Mouse (Mus musculus) liver, embryonic 14.5 days (tissue): ENCODE data around the gene Pabpn1l. TPM values are rescaled to one million over a fixed set of nuclear protein-coding genes. Genes with fewer than 3 reads are reported as not detected.
A peak's percentile ranks its signal among the peaks of the same experiment; 100 is the strongest.

ENCODE experiments used
- ATAC-seq: fragments of 200-750 bp; cut with Nextera tagmentation; 2 replicates; pipeline ENCODE4 v1.8.0; 2017; ENCODE audit warnings: moderate number of reproducible peaks, mild to moderate bottlenecking, moderate library complexity; ENCODE audit not compliant: insufficient read depth
- DNase-seq, 3 experiments: peaks; one replicate each; pipeline ENCODE4 v3.0.0-alpha.2; 2012 to 2013; ENCODE audit warnings: low read depth in 3 of 3, low spot score in 3 of 3
- H3K27ac ChIP-seq: fragments of 300-500 bp; sonication (generic); 2 replicates; pipeline ENCODE4 v1.5.1; 2014; ENCODE audit warnings: moderate library complexity, mild to moderate bottlenecking, control low read depth, inconsistent platforms
- H3K27me3 ChIP-seq: fragments of 300-500 bp; sonication (generic); 2 replicates; pipeline ENCODE4 v1.6.1; 2014; ENCODE audit warnings: mild to moderate bottlenecking, low read length, moderate library complexity; ENCODE audit not compliant: control insufficient read depth, insufficient read depth
- H3K36me3 ChIP-seq: fragments of 300-500 bp; sonication (generic); replicated peaks from 2 replicates; pipeline ENCODE4 v1.6.1; 2014; ENCODE audit warnings: low read depth; ENCODE audit not compliant: control insufficient read depth, insufficient read depth
- H3K4me1 ChIP-seq, 2 experiments: fragments of 200-500 bp in 1 of 2; fragments of 300-500 bp in 1 of 2; sonication (generic) in 1 of 2; replicated peaks; 2 replicates each; pipeline ENCODE4 v1.6.1; 2012 to 2014; ENCODE audit warnings: antibody characterized with exemption in 1 of 2, inconsistent platforms in 1 of 2, low read length in 1 of 2; ENCODE audit not compliant: control insufficient read depth in 2 of 2, insufficient read depth in 2 of 2
- H3K4me2 ChIP-seq: fragments of 300-500 bp; sonication (generic); 2 replicates; pipeline ENCODE4 v1.6.1; 2014; ENCODE audit warnings: low read depth, mild to moderate bottlenecking, control low read depth, moderate library complexity
- H3K4me3 ChIP-seq, 2 experiments: fragments of 200-500 bp in 1 of 2; fragments of 300-500 bp in 1 of 2; sonication (generic) in 1 of 2; 2 replicates each; pipeline ENCODE4 v1.5.1; 2012 to 2014; ENCODE audit warnings: low read depth in 2 of 2, low read length in 2 of 2, mild to moderate bottlenecking in 2 of 2, control low read depth in 1 of 2, inconsistent platforms in 1 of 2, moderate library complexity in 1 of 2; ENCODE audit not compliant: insufficient read depth in 1 of 2
- H3K9ac ChIP-seq: fragments of 300-500 bp; sonication (generic); replicated peaks from 2 replicates; pipeline ENCODE4 v1.6.1; 2014; ENCODE audit warnings: mild to moderate bottlenecking, control low read depth, moderate library complexity
- H3K9me3 ChIP-seq: fragments of 300-500 bp; sonication (generic); 2 replicates; pipeline ENCODE4 v1.6.1; 2016; ENCODE audit warnings: low read length, mixed read lengths; ENCODE audit not compliant: control insufficient read depth
- CTCF ChIP-seq: IDR thresholded peaks from 2 replicates; pipeline ENCODE4 v1.5.1; 2016; ENCODE audit warnings: antibody characterized with exemption, low read depth, control low read depth
- EP300 ChIP-seq: IDR thresholded peaks from 2 replicates; pipeline ENCODE4 v1.6.1; 2016; ENCODE audit warnings: antibody characterized with exemption, low read depth
- WGBS: fragments of 180-500 bp; shearing (Covaris S2); extraction: QIAGEN DNeasy Blood & Tissue Kit; methylation state at CpG from one replicate; pipeline ENCODE4 v1.1.7; 2014; ENCODE audit not compliant: insufficient replicate concordance; 5-methylcytosine and 5-hydroxymethylcytosine counted together
- polyA plus RNA-seq, 2 experiments: library from polyadenylated mRNA; depleted of rRNA in 1 of 2; stranded (reverse) in 1 of 2; unstranded in 1 of 2; fragments of >200 nt; fragmentation: Nextera tagmentation in 1 of 2; extraction: Ambion mirVana in 1 of 2; gene quantifications; 2 replicates each; pipeline versions ENCODE4 v1.2.1 to v1.2.3; 2012 to 2014

Gene Pabpn1l
- polyA plus RNA-seq, 2 experiments, result not detected

- H3K4me1 ChIP-seq, result peaks cover 20 to 26% of the 10 kb centered on the region in 2 experiments
- no peak overlapping the region for H3K4me3 ChIP-seq
- H3K27ac ChIP-seq, result no peak overlapping the region
- H3K9ac ChIP-seq, result no peak overlapping the region
- no peaks in the 10 kb centered on the region for H3K9me3 ChIP-seq
- H3K36me3 ChIP-seq, result no peaks in the 10 kb centered on the region
- TF ChIP-seq CTCF (no peak), EP300 (no peak)
- 71% methylated on average over 5 of the region's 5 CpGs for whole genome bisulfite sequencing
- ATAC-seq (no peak), DNase-seq (no peak)
- H3K27me3 ChIP-seq, result no peaks in the 10 kb centered on the region
- H3K4me2 ChIP-seq, result no peak overlapping the region
Measured at GRCm38 (mm10) chr8:122663670-122664069, 41.1 kb upstream of the Pabpn1l start.

- Histone ChIP-seq H3K4me1 (peaks cover 20 to 26% of the 10 kb centered on the region in 2 experiments), H3K36me3 (no peaks in the 10 kb centered on the region), H3K27me3 (no peaks in the 10 kb centered on the region), H3K4me2 (no peak overlapping the region), H3K9ac (no peak overlapping the region), H3K9me3 (no peaks in the 10 kb centered on the region), H3K27ac (no peak overlapping the region), H3K4me3 (no peak overlapping the region)
- 60% methylated on average over 3 of the region's 3 CpGs for WGBS
- ATAC-seq (no peak), DNase-seq (no peak)
- no peak for TF ChIP-seq CTCF
- TF ChIP-seq EP300, result no peak
Measured at GRCm38 (mm10) chr8:122663106-122663505, 40.6 kb upstream of the Pabpn1l start.

- TF ChIP-seq EP300 (no peak), CTCF (no peak)
- no peaks in the 10 kb centered on the region for H3K27me3 ChIP-seq
- H3K27ac ChIP-seq, result no peak overlapping the region
- ATAC-seq, result no peak
- H3K9ac ChIP-seq, result no peak overlapping the region
- H3K4me2 ChIP-seq, result no peak overlapping the region
- 78% methylated on average over 2 of the region's 2 CpGs for WGBS
- DNase-seq, result no peak
- H3K4me1 ChIP-seq, result peaks cover 13 to 16% of the 10 kb centered on the region in 2 experiments
- no peaks in the 10 kb centered on the region for H3K36me3 ChIP-seq
- H3K4me3 ChIP-seq, result no peak overlapping the region
- H3K9me3 ChIP-seq, result no peaks in the 10 kb centered on the region
Measured at GRCm38 (mm10) chr8:122661894-122662293, 39.4 kb upstream of the Pabpn1l start.

- no peak overlapping the region for H3K9ac ChIP-seq
- ATAC-seq (no peak), DNase-seq (no peak)
- H3K4me1 ChIP-seq, result peaks cover 5 to 9% of the 10 kb centered on the region in 2 experiments
- H3K36me3 ChIP-seq, result no peaks in the 10 kb centered on the region
- H3K27ac ChIP-seq, result no peak overlapping the region
- 75% methylated on average over 7 of the region's 7 CpGs for WGBS
- H3K4me3 ChIP-seq, result no peak overlapping the region
- no peaks in the 10 kb centered on the region for H3K9me3 ChIP-seq
- H3K27me3 ChIP-seq, result no peaks in the 10 kb centered on the region
- TF ChIP-seq CTCF (no peak), EP300 (no peak)
- H3K4me2 ChIP-seq, result no peak overlapping the region
Measured at GRCm38 (mm10) chr8:122661138-122661537, 38.6 kb upstream of the Pabpn1l start.

GRCm38 (mm10) chr8:122660022-122660421 lies 37.5 kb upstream of the Pabpn1l start:
- ATAC-seq (no peak), DNase-seq (no peak)
- 39% methylated on average over 2 of the region's 2 CpGs for WGBS
- no peak overlapping the region for H3K4me2 ChIP-seq
- no peaks in the 10 kb centered on the region for H3K36me3 ChIP-seq
- no peak overlapping the region for H3K4me3 ChIP-seq
- TF ChIP-seq EP300 (no peak), CTCF (peak; percentile 93)
- H3K27me3 ChIP-seq, result no peaks in the 10 kb centered on the region
- H3K4me1 ChIP-seq, result peaks cover 0 to 3% of the 10 kb centered on the region in 2 experiments; a peak in 2 of 4 replicates
- H3K9ac ChIP-seq, result no peak overlapping the region
- H3K27ac ChIP-seq, result no peak overlapping the region
- no peaks in the 10 kb centered on the region for H3K9me3 ChIP-seq

- ATAC-seq (no peak), DNase-seq (no peak)
- 84% methylated on average over 9 of the region's 9 CpGs for WGBS
- no peak overlapping the region for H3K4me2 ChIP-seq
- no peak overlapping the region for H3K27ac ChIP-seq
- H3K36me3 ChIP-seq, result no peaks in the 10 kb centered on the region
- H3K9me3 ChIP-seq, result no peaks in the 10 kb centered on the region
- H3K9ac ChIP-seq, result no peak overlapping the region
- H3K27me3 ChIP-seq, result no peaks in the 10 kb centered on the region
- H3K4me1 ChIP-seq, result no peaks in the 10 kb centered on the region
- TF ChIP-seq CTCF (no peak), EP300 (no peak)
- no peak overlapping the region for H3K4me3 ChIP-seq
Measured at GRCm38 (mm10) chr8:122658807-122659160, 36.2 kb upstream of the Pabpn1l start.
